Mouse (Mus musculus): ENCODE measurements around the gene Olfr1337. TPM values are rescaled to one million over a fixed set of nuclear protein-coding genes. Genes with fewer than 3 reads are reported as not detected.
"Not testable (repeated sequence)": the region's sequence is repeated elsewhere in the genome, so short reads cannot be mapped to it uniquely, and the experiment has no call there.

Olfr1337 gene
- not detected in 2 replicates for total RNA-seq (2015)
- total RNA-seq (2017) = not detected in 2 replicates

GRCm38 (mm10) chr4:118782486-118782885 is at the start of gene Olfr1337:
TSS of gene Olfr1337 (minus strand) at chr4:118782586.
- ATAC-seq (replicated peaks; ENCODE audit: poor library complexity) = no peak

- ATAC-seq (replicated peaks; ENCODE audit: poor library complexity) = no peak
Observed at GRCm38 (mm10) chr4:118818921-118819320, 36.5 kb upstream of the Olfr1337 start.

GRCm38 (mm10) chr4:118809844-118810243 is 27.5 kb upstream of the Olfr1337 start, which contains the start of gene Olfr1335:
TSS of gene Olfr1335 (minus strand) at chr4:118809944.
- no peak for ATAC-seq (replicated peaks; ENCODE audit: poor library complexity)

- ATAC-seq (replicated peaks; ENCODE audit: poor library complexity) = not testable (repeated sequence)
Observed at GRCm38 (mm10) chr4:118792796-118793195, 10.4 kb upstream of the Olfr1337 start.

- no peak for ATAC-seq (replicated peaks; ENCODE audit: poor library complexity)
Observed at GRCm38 (mm10) chr4:118758637-118759036, 23.7 kb downstream of the Olfr1337 start, which contains the start of gene Olfr1338. TSS of gene Olfr1338 (minus strand) at chr4:118758737.

- ATAC-seq (replicated peaks; ENCODE audit: poor library complexity) = no peak
Observed at GRCm38 (mm10) chr4:118741881-118742280, 40.5 kb downstream of the Olfr1337 start.

- no peak for ATAC-seq (replicated peaks; ENCODE audit: poor library complexity)
Observed at GRCm38 (mm10) chr4:118740988-118741698, 41.2 kb downstream of the Olfr1337 start.

GRCm38 (mm10) chr4:118739574-118739973 is 42.8 kb downstream of the Olfr1337 start:
- ATAC-seq (replicated peaks; ENCODE audit: poor library complexity) = no peak

- ATAC-seq (replicated peaks; ENCODE audit: poor library complexity) = no peak
Observed at GRCm38 (mm10) chr4:118731875-118732274, 50.5 kb downstream of the Olfr1337 start, which contains the start of gene Olfr1339. TSS of gene Olfr1339 (plus strand) at chr4:118732175.

Other genes with a start within 250 kb of the Olfr1337 start
- gene Tmem125, start 238.5 kb downstream of the Olfr1337 start, total RNA-seq (2015) = 0.25 and 0.71 TPM in 2 replicates
- gene Tmem125, start 238.5 kb downstream of the Olfr1337 start, total RNA-seq (2017) = 0.41 TPM in 1 of 2 replicates, not detected in the other
- gene Cfap57, start 161.8 kb downstream of the Olfr1337 start, total RNA-seq (2015) = 1.2 and 1.5 TPM in 2 replicates
- gene Cfap57, start 161.8 kb downstream of the Olfr1337 start, total RNA-seq (2017) = 3.5 and 4.3 TPM in 2 replicates
- 144 and 146 TPM in 2 replicates for gene Ebna1bp2, start 161.8 kb downstream of the Olfr1337 start, total RNA-seq (2015)
- gene Ebna1bp2, start 161.8 kb downstream of the Olfr1337 start, total RNA-seq (2017) = 133 and 168 TPM in 2 replicates
- gene Olfr62, start 123.6 kb downstream of the Olfr1337 start, total RNA-seq (2015) = not detected in 2 replicates
- gene Olfr62, start 123.6 kb downstream of the Olfr1337 start, total RNA-seq (2017) = not detected in 2 replicates
- gene Olfr1342, start 89.8 kb downstream of the Olfr1337 start, total RNA-seq (2015) = not detected in 2 replicates
- gene Olfr1342, start 89.8 kb downstream of the Olfr1337 start, total RNA-seq (2017) = not detected in 2 replicates
- not detected in 2 replicates for gene Olfr1341, start 79.1 kb downstream of the Olfr1337 start, total RNA-seq (2015)
- not detected in 2 replicates for gene Olfr1341, start 79.1 kb downstream of the Olfr1337 start, total RNA-seq (2017)
- not detected in 2 replicates for gene Olfr1340, start 62.4 kb downstream of the Olfr1337 start, total RNA-seq (2015)
- gene Olfr1340, start 62.4 kb downstream of the Olfr1337 start, total RNA-seq (2017) = not detected in 2 replicates
- gene Olfr1339, start 50.4 kb downstream of the Olfr1337 start, total RNA-seq (2015) = not detected in 2 replicates
- not detected in 2 replicates for gene Olfr1339, start 50.4 kb downstream of the Olfr1337 start, total RNA-seq (2017)
- not detected in 2 replicates for gene Olfr1338, start 23.8 kb downstream of the Olfr1337 start, total RNA-seq (2015)
- not detected in 2 replicates for gene Olfr1338, start 23.8 kb downstream of the Olfr1337 start, total RNA-seq (2017)
- gene Olfr1335, start 27.4 kb upstream of the Olfr1337 start, total RNA-seq (2015) = not detected in 2 replicates
- not detected in 2 replicates for gene Olfr1335, start 27.4 kb upstream of the Olfr1337 start, total RNA-seq (2017)
- not detected in 2 replicates for gene Olfr1333, start 53.7 kb upstream of the Olfr1337 start, total RNA-seq (2015)
- not detected in 2 replicates for gene Olfr1333, start 53.7 kb upstream of the Olfr1337 start, total RNA-seq (2017)
- gene Olfr1331, start 82.1 kb upstream of the Olfr1337 start, total RNA-seq (2015) = not detected in 2 replicates
- not detected in 2 replicates for gene Olfr1331, start 82.1 kb upstream of the Olfr1337 start, total RNA-seq (2017)
- gene Olfr1330, start 106.0 kb upstream of the Olfr1337 start, total RNA-seq (2015) = not detected in 2 replicates
- gene Olfr1330, start 106.0 kb upstream of the Olfr1337 start, total RNA-seq (2017) = not detected in 2 replicates
- gene Olfr1329, start 134.9 kb upstream of the Olfr1337 start, total RNA-seq (2015) = not detected in 2 replicates
- not detected in 2 replicates for gene Olfr1329, start 134.9 kb upstream of the Olfr1337 start, total RNA-seq (2017)
- gene Olfr1328, start 156.0 kb upstream of the Olfr1337 start, total RNA-seq (2015) = 0.02 TPM in 1 of 2 replicates, not detected in the other
- not detected in 2 replicates for gene Olfr1328, start 156.0 kb upstream of the Olfr1337 start, total RNA-seq (2017)
- gene Lao1, start 179.0 kb upstream of the Olfr1337 start, total RNA-seq (2015) = not detected in 2 replicates
- not detected in 2 replicates for gene Lao1, start 179.0 kb upstream of the Olfr1337 start, total RNA-seq (2017)